ENCODE assay signal across 10 mouse cellular contexts in genomic region chr9:58442105-58443010, GRCm38 (mm10). TPM values are rescaled to one million over a fixed set of nuclear protein-coding genes. Genes with fewer than 3 reads are reported as not detected.
DNase-seq lines count a peak whose midpoint lies in the region; ATAC-seq lines count a peak whose summit lies in the region.
"Had no signal": no experiment of that assay in that cellular context is flagged by ENCODE, and none has a peak within 500 bp of the region (broad histone marks: within the 10 kb centered on the region; RNA-seq: fewer than 3 reads in every experiment).

No protein-coding gene starts in this region.

- H3K36me3 ChIP-seq in heart, embryonic 15.5 days, result no peaks in the 10 kb centered on the region

- DNase-seq in heart, postnatal 36 days, result no peak
- DNase-seq in right cerebral cortex, adult 2 months (ENCODE audit: low spot score in 2 of 2), result peak; percentile 65 to 68
- no peak for DNase-seq in right cerebral cortex, postnatal 14 days
- DNase-seq in left cerebral cortex, postnatal 36 days (ENCODE audit: low spot score in 2 of 2), result peak; percentile 48 to 53
- DNase-seq in gastrocnemius, postnatal 10 days, result no peak
- no peak for DNase-seq in testis, postnatal 14 days (ENCODE audit: low spot score)
- no peak for DNase-seq in gastrocnemius, adult 8-10 months (ENCODE audit: low spot score in 2 of 2)

- 0 out of 2 replicates have a peak, but pooled peaks have one; percentile 9 for ATAC-seq in heart, embryonic 15.5 days (replicated peaks; ENCODE audit: insufficient number of reproducible peaks, insufficient read depth, low FRiP score, low read depth)

- H3K4me2 ChIP-seq in heart, embryonic 15.5 days, result no peak overlapping the region

- 0 out of 2 replicates have a peak overlapping the region, but pooled peaks have one; percentile 29 for H3K27ac ChIP-seq in heart, embryonic 15.5 days

- H3K27me3 ChIP-seq in heart, embryonic 15.5 days, result no peaks in the 10 kb centered on the region

- no peak overlapping the region for H3K4me3 ChIP-seq in heart, embryonic 15.5 days
- H3K4me3 ChIP-seq: megakaryocyte, embryonic 14.5 days had no signal

- peaks cover 4% of the 10 kb centered on the region for H3K4me1 ChIP-seq in heart, embryonic 15.5 days (replicated peaks)

- WGBS in heart, embryonic 15.5 days, result 36% methylated on average over 7 of the region's 7 CpGs

- H3K9ac ChIP-seq in heart, embryonic 15.5 days, result no peak overlapping the region

- intact Hi-C loops in heart, postnatal 36 days (cut with DNase I), result no loop called here
- intact Hi-C loops in left cerebral cortex, postnatal 36 days (cut with DNase I), result loop anchor here (2.0 kb wide), 1 partner anchor 46 kb away; the partner anchor contains the start of gene Insyn1

- H3K9me3 ChIP-seq in heart, embryonic 15.5 days (replicated peaks), result no peaks in the 10 kb centered on the region
- H3K9me3 ChIP-seq: megakaryocyte, embryonic 14.5 days had no signal

RNA-seq across cellular contexts. Expression of gene Insyn1, which starts 46.0 kb away (rescaled TPM):
- polyA plus RNA-seq in heart, embryonic 15.5 days (2015; fragmentation: Nextera tagmentation; extraction: Ambion mirVana), result 0.71 and 1.4 TPM in 2 replicates
- total RNA-seq in heart, postnatal 36 days (2021), result 10 to 100 TPM; 15.0 to 19.2 TPM
- 100 to 1,000 TPM; 218 to 232 TPM for total RNA-seq in left cerebral cortex, postnatal 36 days (2021)
- total RNA-seq in gastrocnemius, postnatal 10 days (2021), result 1 to 10 TPM; 7.9 to 9.9 TPM
- 10 to 100 TPM; 21.3 to 34.2 (median 28.3) TPM for total RNA-seq in gastrocnemius, adult 8-10 months (2022)
- total RNA-seq: common myeloid progenitor, adult 5-6 weeks had no signal

Comparison
In these comparisons a context has a peak if more than half of its experiments do, and no peak if none do; other contexts are left out.
1. DNase-seq: peak in right cerebral cortex, adult 2 months (2 of 2) and left cerebral cortex, postnatal 36 days (2 of 2); none in heart, postnatal 36 days (0 of 2), right cerebral cortex, postnatal 14 days (single experiment), gastrocnemius, postnatal 10 days (single experiment), testis, postnatal 14 days (single experiment) and gastrocnemius, adult 8-10 months (0 of 2).
2. RNA of gene Insyn1, which starts 46.0 kb away (total RNA-seq): 218 to 232 TPM in left cerebral cortex, postnatal 36 days; 21.3 to 34.2 TPM in gastrocnemius, adult 8-10 months, 15.0 to 19.2 TPM in heart, postnatal 36 days and 7.9 to 9.9 TPM in gastrocnemius, postnatal 10 days; every median in the first group is over 4 times any median in the second.